Mouse (Mus musculus) intestine, embryonic 16.5 days (tissue): ENCODE data around the gene Rhob. TPM values are rescaled to one million over a fixed set of nuclear protein-coding genes. Genes with fewer than 3 reads are reported as not detected.

Experiments used
- ATAC-seq: fragments of 200-750 bp; cut with Nextera tagmentation; 2 replicates; pipeline ENCODE4 v1.8.0; 2017; ENCODE audit warnings: moderate TSS enrichment, moderate library complexity
- H3K27ac ChIP-seq: fragments of 300-500 bp; sonication (generic); 2 replicates; pipeline ENCODE4 v1.5.1; 2014; ENCODE audit warnings: mild to moderate bottlenecking, low read length
- H3K27me3 ChIP-seq: fragments of 300-500 bp; sonication (generic); replicated peaks from 2 replicates; pipeline ENCODE4 v1.6.1; 2014; ENCODE audit warnings: low read length, control low read depth, mixed read lengths; ENCODE audit not compliant: control insufficient read depth, insufficient read depth
- H3K36me3 ChIP-seq: fragments of 300-500 bp; sonication (generic); 2 replicates; pipeline ENCODE4 v1.6.1; 2014; ENCODE audit warnings: low read length, control low read depth; ENCODE audit not compliant: control insufficient read depth, insufficient read depth
- H3K4me1 ChIP-seq: fragments of 300-500 bp; sonication (generic); 2 replicates; pipeline ENCODE4 v1.6.1; 2014; ENCODE audit warnings: low read length, control low read depth, mixed read lengths; ENCODE audit not compliant: control insufficient read depth, insufficient read depth
- H3K4me2 ChIP-seq: fragments of 300-500 bp; sonication (generic); 2 replicates; pipeline ENCODE4 v1.6.1; 2014; ENCODE audit warnings: low read depth, low read length, control low read depth
- H3K4me3 ChIP-seq: fragments of 300-500 bp; sonication (generic); 2 replicates; pipeline ENCODE4 v1.5.1; 2014; ENCODE audit warnings: mild to moderate bottlenecking, low read length
- H3K9ac ChIP-seq: fragments of 300-500 bp; sonication (generic); 2 replicates; pipeline ENCODE4 v1.6.1; 2014; ENCODE audit warnings: low read depth, low read length
- H3K9me3 ChIP-seq: fragments of 300-500 bp; sonication (generic); 2 replicates; pipeline ENCODE4 v1.6.1; 2016; ENCODE audit warnings: low read length, control low read depth; ENCODE audit not compliant: control insufficient read depth
- WGBS: fragments of 180-500 bp; shearing (Covaris S2); extraction: QIAGEN DNeasy Blood & Tissue Kit; methylation state at CpG from one replicate; pipeline ENCODE4 v1.1.7; 2014; 5-methylcytosine and 5-hydroxymethylcytosine counted together
- polyA plus RNA-seq: library from polyadenylated mRNA; unstranded; fragments of >200 nt; fragmentation: Nextera tagmentation; extraction: Ambion mirVana; gene quantifications from 2 replicates; pipeline ENCODE4 v1.2.1, GENCODE M21; 2015

The Rhob gene
- polyA plus RNA-seq, 1 experiment from 2014 or later: 24.1 TPM

- H3K27ac ChIP-seq: no peak overlapping the region
- no peaks in the 10 kb centered on the region for H3K4me1 ChIP-seq
- no peak overlapping the region for H3K4me3 ChIP-seq
- no peaks in the 10 kb centered on the region for H3K27me3 ChIP-seq
- 79% methylated on average over 1 of the region's 1 CpGs for WGBS
- peak; percentile 87 for ATAC-seq
- H3K9ac ChIP-seq: no peak overlapping the region
- H3K9me3 ChIP-seq: no peaks in the 10 kb centered on the region
- H3K4me2 ChIP-seq: no peak overlapping the region
- no peaks in the 10 kb centered on the region for H3K36me3 ChIP-seq
Measured at GRCm38 (mm10) chr12:8534915-8535314, 35.1 kb upstream of the Rhob start.

DNA sequence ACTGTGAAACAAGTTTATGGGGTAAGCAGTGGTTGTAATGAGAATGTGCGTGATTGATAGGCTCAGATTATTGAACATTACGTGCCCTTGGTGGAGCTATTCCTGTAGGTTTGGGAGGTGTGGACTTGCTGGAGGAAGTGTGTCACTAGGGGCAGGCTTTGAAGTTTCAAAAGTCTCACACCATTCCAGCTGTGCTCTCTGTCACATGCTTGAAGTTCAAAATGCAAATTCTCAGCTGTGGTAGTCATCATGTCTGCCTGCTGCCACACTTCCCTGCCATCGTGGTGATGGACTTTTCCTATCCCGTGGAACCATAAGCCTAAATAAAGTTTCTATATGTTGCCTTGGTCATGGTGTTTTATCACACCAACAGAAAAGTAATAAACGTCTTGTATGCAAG is 28.0 kb upstream of the Rhob start:
- 79% methylated on average over 5 of the region's 5 CpGs for WGBS
- H3K36me3 ChIP-seq: no peaks in the 10 kb centered on the region
- H3K4me3 ChIP-seq: no peak overlapping the region
- no peaks in the 10 kb centered on the region for H3K9me3 ChIP-seq
- H3K4me2 ChIP-seq: no peak overlapping the region
- ATAC-seq: no peak
- H3K4me1 ChIP-seq: no peaks in the 10 kb centered on the region
- H3K27ac ChIP-seq: no peak overlapping the region
- no peaks in the 10 kb centered on the region for H3K27me3 ChIP-seq
- H3K9ac ChIP-seq: no peak overlapping the region

- H3K9me3 ChIP-seq: no peaks in the 10 kb centered on the region
- no peak overlapping the region for H3K9ac ChIP-seq
- H3K27me3 ChIP-seq: no peaks in the 10 kb centered on the region
- H3K4me3 ChIP-seq: no peak overlapping the region
- 76% methylated on average over 1 of the region's 1 CpGs for WGBS
- H3K27ac ChIP-seq: no peak overlapping the region
- no peaks in the 10 kb centered on the region for H3K36me3 ChIP-seq
- H3K4me2 ChIP-seq: no peak overlapping the region
- no peak for ATAC-seq
- H3K4me1 ChIP-seq: no peaks in the 10 kb centered on the region
Measured at GRCm38 (mm10) chr12:8527175-8527574, 27.4 kb upstream of the Rhob start.

GRCm38 (mm10) chr12:8524062-8524461 is 24.3 kb upstream of the Rhob start:
- Histone ChIP-seq H3K27me3 (no peaks in the 10 kb centered on the region), H3K4me3 (no peak overlapping the region), H3K4me2 (no peak overlapping the region), H3K9ac (no peak overlapping the region), H3K9me3 (no peaks in the 10 kb centered on the region), H3K4me1 (peaks cover 3% of the 10 kb centered on the region; the same call in 1 of the 2 replicates), H3K36me3 (no peaks in the 10 kb centered on the region), H3K27ac (no peak overlapping the region)
- WGBS: 73% methylated on average over 5 of the region's 5 CpGs
- ATAC-seq: no peak

GRCm38 (mm10) chr12:8522711-8523110 is 22.9 kb upstream of the Rhob start:
- ATAC-seq: no peak
- H3K4me3 ChIP-seq: no peak overlapping the region
- H3K27me3 ChIP-seq: no peaks in the 10 kb centered on the region
- no peaks in the 10 kb centered on the region for H3K36me3 ChIP-seq
- no peak overlapping the region for H3K27ac ChIP-seq
- peaks cover 3% of the 10 kb centered on the region; the same call in 1 of the 2 replicates for H3K4me1 ChIP-seq
- H3K4me2 ChIP-seq: no peak overlapping the region
- H3K9ac ChIP-seq: no peak overlapping the region
- H3K9me3 ChIP-seq: no peaks in the 10 kb centered on the region
- WGBS: 74% methylated on average over 2 of the region's 2 CpGs

- Histone ChIP-seq H3K9me3 (no peaks in the 10 kb centered on the region), H3K4me3 (no peak overlapping the region), H3K27ac (peak overlapping the region; percentile 49; the same call in 1 of the 2 replicates), H3K36me3 (no peaks in the 10 kb centered on the region), H3K4me2 (no peak overlapping the region), H3K4me1 (peaks cover 3% of the 10 kb centered on the region; the same call in 1 of the 2 replicates), H3K9ac (peak overlapping the region; percentile 0; the same call in 1 of the 2 replicates), H3K27me3 (no peaks in the 10 kb centered on the region)
- 42% methylated on average over 12 of the region's 12 CpGs for WGBS
- peak; percentile 74 for ATAC-seq
Measured at GRCm38 (mm10) chr12:8521375-8522047, 21.7 kb upstream of the Rhob start.

GRCm38 (mm10) chr12:8519431-8520160 is 19.8 kb upstream of the Rhob start:
- WGBS: 63% methylated on average over 12 of the region's 12 CpGs
- no peak for ATAC-seq
- H3K4me2 ChIP-seq: no peak overlapping the region

DNA sequence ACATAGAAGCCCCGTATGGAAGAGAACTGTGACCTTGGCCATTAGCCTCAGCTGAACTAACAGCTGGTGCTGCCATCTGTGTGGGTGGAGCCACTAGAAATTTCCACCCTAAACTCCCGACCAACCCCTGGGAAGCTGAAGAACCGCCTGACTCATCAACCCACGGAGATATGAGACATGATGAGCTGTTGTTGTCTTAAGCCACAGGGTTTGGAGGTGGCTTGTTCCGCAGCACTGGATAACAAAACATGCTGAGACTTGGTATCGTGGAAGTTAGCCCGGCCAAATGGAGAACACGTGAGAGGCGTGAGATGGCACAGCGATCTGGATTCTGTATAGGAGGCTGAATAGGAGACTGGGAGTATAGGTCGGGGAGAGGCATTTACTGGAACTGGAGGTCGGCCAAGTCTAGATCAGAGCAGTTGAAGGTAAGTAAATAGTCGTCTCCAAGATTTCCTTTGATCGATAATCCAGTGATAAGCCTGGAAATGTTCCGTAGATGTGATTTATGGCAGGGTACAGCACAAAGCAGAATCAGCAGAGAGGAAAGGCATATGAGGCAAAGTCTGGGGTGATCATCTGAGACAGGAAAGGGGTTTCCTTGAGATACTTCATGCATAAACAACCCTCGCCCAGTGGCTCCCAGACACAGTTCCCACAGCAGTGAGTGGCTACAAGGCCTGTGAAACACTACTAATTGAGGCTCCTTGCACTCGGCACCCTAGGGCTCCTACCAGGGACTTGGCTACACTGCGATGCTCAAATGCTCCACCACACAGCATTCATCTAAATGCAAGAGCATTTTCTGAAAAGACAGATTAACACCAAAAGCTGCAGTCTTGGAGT is 11.5 kb upstream of the Rhob start:
- H3K9me3 ChIP-seq: no peaks in the 10 kb centered on the region
- H3K27me3 ChIP-seq: no peaks in the 10 kb centered on the region
- peak overlapping the region; percentile 44 for H3K4me2 ChIP-seq
- peak overlapping the region; percentile 46 for H3K27ac ChIP-seq
- WGBS: 40% methylated on average over 18 of the region's 18 CpGs
- H3K36me3 ChIP-seq: no peaks in the 10 kb centered on the region
- peak; percentile 85 for ATAC-seq
- H3K9ac ChIP-seq: 0 out of 2 replicates have a peak overlapping the region, but pooled peaks have one; percentile 2
- 0 out of 2 replicates have a peak, but pooled peaks cover 4% of the 10 kb centered on the region for H3K4me1 ChIP-seq
- peak overlapping the region; percentile 15 for H3K4me3 ChIP-seq

More at GRCm38 (mm10) chr12:8519431-8520160, 19.8 kb upstream of the Rhob start:
- peaks cover 3% of the 10 kb centered on the region; the same call in 1 of the 2 replicates for H3K4me1 ChIP-seq
- no peaks in the 10 kb centered on the region for H3K27me3 ChIP-seq
- H3K9ac ChIP-seq: no peak overlapping the region
- H3K4me3 ChIP-seq: no peak overlapping the region
- H3K36me3 ChIP-seq: no peaks in the 10 kb centered on the region
- no peak overlapping the region for H3K27ac ChIP-seq
- H3K9me3 ChIP-seq: no peaks in the 10 kb centered on the region
